Mouse (Mus musculus) kidney, adult 18-20 months (tissue): Measurements from ENCODE around the gene Mark4.

Experiments
- DNase-seq: peaks from one replicate; pipeline ENCODE4 v3.0.0; 2021

Mark4 gene

DNA sequence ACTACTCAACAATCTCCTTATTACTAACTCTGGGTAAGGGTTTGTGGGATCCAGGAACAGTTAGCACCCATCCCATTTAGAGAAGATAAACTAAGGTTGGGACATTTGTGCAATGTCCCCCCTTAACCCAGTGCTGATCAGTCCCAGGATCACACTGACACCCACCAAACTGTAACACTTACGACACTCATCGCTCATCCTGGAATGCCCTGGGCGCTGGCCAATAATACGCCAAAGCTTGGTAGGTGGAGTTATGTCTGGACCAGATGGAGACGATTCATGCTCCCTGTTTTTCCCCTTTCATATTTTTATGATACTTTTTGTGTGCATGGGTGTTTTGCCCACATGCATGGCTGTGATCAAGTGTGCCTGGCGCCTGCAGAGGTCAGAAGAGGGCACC lies 28.2 kb downstream of the Mark4 start:
- DNase-seq = no peak

DNA sequence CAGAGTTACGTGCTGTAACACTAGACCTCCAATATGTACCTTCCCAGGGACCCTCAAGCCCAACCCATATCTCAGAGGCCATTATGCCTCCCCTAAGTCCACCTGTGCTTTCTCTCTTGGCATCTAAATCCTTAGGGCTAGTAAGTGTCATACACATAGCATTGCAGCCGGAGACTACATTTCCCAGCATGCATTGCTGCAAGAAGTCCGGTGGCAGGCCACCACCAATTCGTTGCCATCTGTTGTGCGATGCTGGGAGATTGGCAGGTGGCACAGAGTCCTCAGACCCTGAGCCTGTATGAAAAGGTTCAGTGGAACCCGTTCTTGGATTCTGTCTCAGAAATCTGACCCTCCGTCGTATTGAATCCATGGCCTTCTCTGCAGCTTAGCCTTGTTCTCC lies 28.9 kb downstream of the Mark4 start:
- DNase-seq = no peak

GRCm38 (mm10) chr7:19427999-19428650 lies 30.5 kb downstream of the Mark4 start:
- no peak for DNase-seq

- DNase-seq = no peak
These were observed 31.7 kb downstream of the Mark4 start for GRCm38 (mm10) chr7:19426888-19427287.

DNA sequence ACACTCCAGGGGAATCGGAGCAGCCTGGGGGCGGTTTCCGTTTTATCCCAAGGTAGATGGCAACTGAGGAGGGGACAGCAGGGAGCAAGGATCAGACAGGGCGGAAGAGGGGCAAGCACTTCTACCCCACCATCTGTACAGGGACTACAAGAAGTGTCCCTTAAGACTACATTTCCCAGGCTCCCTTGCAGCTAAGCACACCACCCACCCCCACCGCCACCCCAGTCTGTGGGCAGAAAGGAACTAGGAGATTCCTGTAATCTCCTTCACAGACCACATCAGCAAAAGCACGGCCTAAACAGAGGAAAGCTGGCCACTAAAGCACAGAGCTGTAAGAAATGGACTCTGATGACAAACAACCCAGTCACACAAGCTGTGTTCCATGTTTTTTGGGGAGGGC lies 32.3 kb downstream of the Mark4 start:
- DNase-seq = no peak

DNA sequence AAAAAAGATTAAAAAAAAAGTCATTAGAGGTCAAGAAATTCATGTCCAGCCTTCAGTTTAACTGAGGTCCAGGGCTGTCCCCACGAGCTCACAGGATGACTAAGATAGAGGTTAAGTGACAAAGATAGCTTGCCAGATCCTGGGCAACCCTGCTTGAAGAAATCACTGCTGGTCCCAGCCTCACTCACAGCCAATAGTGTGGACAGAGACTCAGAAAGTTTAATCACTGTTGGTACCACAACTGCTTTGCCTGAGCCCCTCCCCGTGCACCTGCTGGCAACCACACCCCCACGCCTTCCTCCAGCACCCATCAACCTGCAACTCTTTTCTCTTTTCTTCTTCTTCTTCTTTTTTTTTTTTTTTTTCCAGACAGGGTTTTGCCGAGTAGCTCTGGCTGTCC lies 34.6 kb downstream of the Mark4 start:
- DNase-seq = no peak

- DNase-seq = no peak
These were observed 35.5 kb downstream of the Mark4 start for GRCm38 (mm10) chr7:19423083-19423482.

GRCm38 (mm10) chr7:19420821-19421636 lies 37.6 kb downstream of the Mark4 start:
- DNase-seq = peak; percentile 88

- no peak for DNase-seq
These were observed 38.5 kb downstream of the Mark4 start for GRCm38 (mm10) chr7:19420121-19420520.

- DNase-seq = no peak
These were observed 42.0 kb downstream of the Mark4 start for GRCm38 (mm10) chr7:19416590-19416989.

- no peak for DNase-seq
These were observed 45.1 kb downstream of the Mark4 start for GRCm38 (mm10) chr7:19413525-19413924.

DNA sequence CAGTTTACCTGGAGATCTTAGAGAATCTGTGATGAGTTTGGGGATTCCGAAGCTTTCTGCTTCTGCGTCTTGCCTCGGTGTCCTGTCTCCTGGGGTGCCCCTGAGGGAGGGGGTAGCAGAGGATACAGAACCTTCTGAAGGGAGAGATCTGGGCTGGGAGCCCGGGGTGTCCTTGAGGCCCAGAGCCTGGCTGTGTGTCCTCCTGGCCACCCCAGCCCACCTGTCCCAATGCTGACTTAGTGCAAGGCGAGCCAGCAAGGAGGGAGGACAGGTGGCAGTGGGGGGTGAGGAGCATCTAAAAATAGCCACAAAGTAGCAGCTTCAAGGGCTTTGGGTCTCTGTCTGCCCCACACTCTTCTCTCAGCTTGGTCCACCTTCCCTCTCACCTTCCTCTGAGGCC lies 46.8 kb downstream of the Mark4 start:
- DNase-seq = no peak

DNA sequence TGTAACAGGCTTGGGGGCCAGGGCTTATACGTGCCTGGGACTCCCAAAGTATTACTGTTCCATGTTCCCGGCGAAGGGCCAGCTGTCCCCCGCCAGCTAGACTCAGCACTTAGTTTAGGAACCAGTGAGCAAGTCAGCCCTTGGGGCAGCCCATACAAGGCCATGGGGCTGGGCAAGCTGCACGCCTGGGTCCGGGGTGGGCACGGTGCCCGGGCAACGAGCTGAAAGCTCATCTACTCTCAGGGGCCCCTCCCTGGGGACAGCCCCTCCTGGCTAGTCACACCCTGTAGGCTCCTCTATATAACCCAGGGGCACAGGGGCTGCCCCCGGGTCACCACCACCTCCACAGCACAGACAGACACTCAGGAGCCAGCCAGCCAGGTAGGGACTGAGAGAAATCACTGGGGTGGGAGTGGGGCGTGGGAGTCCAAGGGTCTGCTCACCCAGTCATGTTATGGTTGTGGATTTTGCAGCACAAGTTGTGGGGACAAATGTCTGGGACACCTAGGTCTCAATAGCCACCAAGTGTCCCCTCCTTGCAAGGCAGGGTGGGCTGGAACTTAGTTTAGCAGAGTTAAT lies 47.8 kb downstream of the Mark4 start:
- no peak for DNase-seq

GRCm38 (mm10) chr7:19409753-19410152 lies 48.9 kb downstream of the Mark4 start:
- DNase-seq = no peak

- peak; percentile 90 for DNase-seq
These were observed 53.2 kb downstream of the Mark4 start for GRCm38 (mm10) chr7:19405417-19405816.

- DNase-seq = no peak
These were observed 54.1 kb downstream of the Mark4 start, which contains the start of gene Ckm for GRCm38 (mm10) chr7:19404476-19404875. Ckm (plus strand) TSS chr7:19404776.

DNA sequence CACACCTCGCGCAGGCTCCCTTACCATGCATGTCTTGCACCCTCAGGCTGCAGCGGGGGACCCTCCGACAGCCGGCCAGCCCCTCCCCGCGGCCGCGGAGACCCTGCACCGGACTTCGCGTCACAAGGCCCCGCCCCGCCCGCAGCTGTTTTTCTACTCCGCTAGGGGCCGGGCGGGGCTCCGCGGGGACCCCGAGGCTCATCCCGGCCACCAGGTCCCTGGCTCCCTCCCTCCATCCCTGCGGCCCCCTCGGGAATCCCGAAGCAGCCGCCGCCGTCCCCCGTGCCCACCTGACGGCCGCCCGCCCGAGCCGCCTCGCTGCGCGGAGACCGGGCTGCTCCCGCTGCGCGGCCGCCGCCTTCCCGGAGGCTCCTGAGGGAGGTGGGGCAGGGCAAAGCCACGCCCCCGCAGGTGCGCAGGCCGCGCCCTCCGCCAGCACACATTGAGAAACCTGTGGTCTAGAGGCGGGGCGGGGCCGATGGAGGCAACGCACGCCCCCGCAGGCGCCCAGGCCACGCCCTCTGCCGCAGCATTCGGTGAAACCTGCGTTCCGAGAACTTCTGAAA lies 54.8 kb downstream of the Mark4 start, which contains the start of gene Klc3:
Klc3 (minus strand) TSS at position 374 of the 566 bp plus-strand sequence.
- peak; percentile 88 for DNase-seq

DNA sequence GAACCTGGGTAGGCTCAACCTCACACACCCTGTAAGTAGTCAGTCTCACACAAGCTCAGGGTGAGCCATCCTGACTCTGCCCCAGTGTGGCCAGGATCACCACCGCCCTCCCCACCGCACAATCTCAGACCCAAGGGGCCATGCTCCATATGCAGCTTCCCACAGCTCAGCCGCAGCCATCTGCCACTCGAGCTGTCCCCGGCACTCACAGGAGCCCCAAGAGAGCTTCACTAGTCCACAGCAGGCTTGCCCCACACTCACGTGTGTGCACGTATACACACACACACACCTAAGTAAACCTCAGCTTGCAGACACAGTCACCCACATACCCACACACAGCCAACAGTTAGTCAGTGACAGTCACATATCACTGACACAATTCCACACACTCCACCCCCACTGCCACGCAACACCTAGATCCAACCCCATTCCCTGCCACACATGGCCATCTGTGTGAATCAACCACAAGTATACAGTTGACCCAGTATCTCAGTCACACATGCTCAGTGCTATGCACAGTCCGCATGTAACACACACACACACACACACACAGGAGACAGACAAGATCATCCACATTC lies 56.0 kb downstream of the Mark4 start:
- no peak for DNase-seq

DNA sequence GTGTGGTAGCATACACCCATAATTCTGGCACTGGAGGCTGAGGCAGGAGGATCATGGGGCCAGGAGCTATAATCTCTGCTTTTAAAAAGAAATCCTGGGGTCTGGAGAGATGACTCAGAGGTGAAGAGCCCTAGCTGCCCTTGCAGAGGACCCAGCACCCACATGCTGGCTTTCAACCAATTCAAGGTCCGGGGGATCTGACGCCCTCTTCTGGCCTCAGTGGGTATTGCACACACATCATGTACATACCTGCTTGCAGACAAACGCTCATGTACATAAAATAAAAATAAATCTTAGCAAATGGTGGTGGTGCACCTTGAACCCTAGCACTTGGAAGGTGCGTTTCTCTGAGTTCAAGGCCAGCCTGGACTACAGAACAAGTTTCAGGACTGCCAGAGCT lies 57.7 kb downstream of the Mark4 start:
- DNase-seq = no peak

DNA sequence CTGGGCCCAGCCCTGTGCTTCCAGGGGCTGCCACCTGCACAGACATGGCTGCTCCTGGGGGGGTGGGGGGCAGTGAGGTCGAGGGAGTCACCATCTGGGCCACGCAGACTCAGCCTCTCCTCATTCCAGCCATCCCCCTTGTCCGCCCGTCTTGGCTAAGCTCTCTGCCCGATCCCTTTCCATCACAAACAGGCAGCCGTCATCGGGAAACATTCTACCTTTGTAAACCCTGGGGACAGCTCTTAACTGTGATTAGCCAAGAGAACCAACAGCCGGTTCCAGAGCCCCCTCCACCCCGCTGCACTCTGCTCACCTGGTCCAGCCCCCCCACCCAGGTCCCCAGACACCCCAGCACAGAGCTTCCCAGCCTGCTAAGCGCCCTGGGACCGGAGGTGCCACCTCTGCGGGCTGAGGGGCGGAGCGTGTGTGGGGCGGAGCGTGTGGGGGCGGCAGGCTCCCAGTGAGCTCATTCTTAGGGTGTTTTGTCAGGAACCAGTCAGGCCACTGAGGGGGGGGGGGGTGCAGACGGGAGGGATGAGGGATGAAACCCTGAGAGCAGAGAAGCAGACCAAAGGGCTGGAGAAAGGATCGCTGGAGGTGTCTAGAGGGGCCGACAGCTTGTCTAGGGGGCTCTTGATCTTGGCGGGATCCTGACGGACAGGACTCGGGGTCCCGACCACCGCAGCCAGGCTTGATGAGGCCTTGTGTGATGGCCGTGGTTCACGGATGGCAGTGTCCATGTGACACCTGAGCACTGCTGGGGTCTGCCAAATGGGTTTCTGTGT lies 58.9 kb downstream of the Mark4 start:
- DNase-seq = peak; percentile 66

DNA sequence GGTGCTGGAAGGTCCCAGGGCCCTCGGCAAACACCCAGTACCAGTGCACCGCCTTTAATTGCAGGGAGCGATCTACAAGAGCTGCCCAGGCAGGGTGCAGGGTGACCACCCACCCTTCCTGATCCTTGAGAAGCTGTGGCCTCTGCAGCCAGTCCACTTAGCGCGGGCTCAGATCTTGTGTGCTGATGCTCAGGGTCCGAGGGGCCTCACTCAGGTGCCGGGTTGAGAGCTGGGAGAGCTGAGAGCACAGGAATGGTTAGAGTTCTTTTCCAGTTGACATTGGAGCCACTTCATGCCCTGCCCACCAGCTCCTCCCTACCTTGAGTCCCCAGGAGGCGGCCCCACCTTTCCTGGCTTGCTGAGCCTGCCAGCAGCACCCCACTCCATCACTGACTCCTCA lies 64.1 kb downstream of the Mark4 start:
- DNase-seq = no peak

DNA sequence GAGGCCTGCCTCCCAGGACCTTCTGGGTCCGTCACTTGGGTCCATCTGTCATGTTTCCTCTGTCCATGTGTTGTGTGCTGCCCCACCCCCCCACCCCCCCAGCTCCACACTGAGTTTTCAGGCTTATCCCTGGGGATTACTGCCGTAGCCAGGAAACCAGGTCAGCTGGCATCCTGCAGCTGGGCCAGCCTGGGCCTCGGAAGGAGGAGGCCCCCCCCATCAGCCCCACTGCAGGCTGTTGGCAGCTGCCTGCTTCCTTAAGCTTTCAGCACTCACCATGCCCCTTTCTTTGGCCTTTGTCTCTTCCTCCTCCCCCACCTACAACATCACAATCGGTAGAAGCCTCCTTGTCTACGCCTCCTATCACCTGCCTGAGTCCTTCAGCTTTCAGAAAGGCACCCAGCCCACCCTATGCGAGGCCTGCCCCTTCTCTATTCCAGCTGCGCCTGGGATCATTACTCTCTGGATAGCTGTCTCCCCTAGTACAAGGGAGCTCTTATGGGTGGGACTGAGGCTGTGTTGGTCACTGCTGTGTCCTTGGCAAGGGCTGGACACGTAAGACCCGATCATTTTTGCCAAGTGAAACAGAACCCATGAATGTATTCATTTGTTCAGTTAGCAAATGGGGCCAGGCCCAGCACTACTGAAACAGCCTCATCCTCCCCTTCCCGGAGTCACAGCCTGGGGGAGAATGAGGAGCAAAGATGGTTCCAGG lies 69.8 kb downstream of the Mark4 start:
- DNase-seq = no peak
